Mouse (Mus musculus) forebrain, postnatal 0 days (tissue): ENCODE measurements around the gene Pcdh8. TPM values are rescaled to one million over a fixed set of nuclear protein-coding genes. Genes with fewer than 3 reads are reported as not detected.

Experiments
- ATAC-seq: fragments of 200-750 bp; cut with Nextera tagmentation; 2 replicates; pipeline ENCODE4 v1.8.0; 2017; ENCODE audit warnings: mild to moderate bottlenecking, moderate library complexity
- DNase-seq: peaks from one replicate; pipeline ENCODE4 v3.0.0-alpha.2; 2015
- H3K27ac ChIP-seq: fragments of 300-500 bp; sonication (generic); 2 replicates; pipeline ENCODE4 v1.5.1; 2014; ENCODE audit warnings: low read depth, mild to moderate bottlenecking, antibody characterized with exemption, low read length, moderate library complexity, mixed read lengths
- H3K27me3 ChIP-seq: fragments of 300-500 bp; sonication (generic); 2 replicates; pipeline ENCODE4 v1.6.1; 2014; ENCODE audit warnings: mild to moderate bottlenecking, low read length, mixed read lengths; ENCODE audit not compliant: insufficient read depth
- H3K36me3 ChIP-seq: fragments of 300-500 bp; sonication (generic); 2 replicates; pipeline ENCODE4 v1.6.1; 2014; ENCODE audit warnings: mild to moderate bottlenecking, moderate library complexity; ENCODE audit not compliant: insufficient read depth
- H3K4me1 ChIP-seq: fragments of 300-500 bp; sonication (generic); 2 replicates; pipeline ENCODE4 v1.6.1; 2014; ENCODE audit warnings: antibody characterized with exemption; ENCODE audit not compliant: insufficient read depth
- H3K4me2 ChIP-seq: fragments of 300-500 bp; sonication (generic); 2 replicates; pipeline ENCODE4 v1.6.1; 2014; ENCODE audit warnings: low read depth, mild to moderate bottlenecking, moderate library complexity
- H3K4me3 ChIP-seq: fragments of 300-500 bp; sonication (generic); 2 replicates; pipeline ENCODE4 v1.5.1; 2014; ENCODE audit warnings: low read depth, low read length, mixed read lengths
- H3K9ac ChIP-seq: fragments of 300-500 bp; sonication (generic); 2 replicates; pipeline ENCODE4 v1.6.1; 2014; ENCODE audit warnings: mild to moderate bottlenecking
- H3K9me3 ChIP-seq: fragments of 300-500 bp; sonication (generic); 2 replicates; pipeline ENCODE4 v1.6.1; 2016; ENCODE audit warnings: low read length
- CTCF ChIP-seq: sonication (generic); IDR thresholded peaks from 2 replicates; pipeline ENCODE4 v1.5.1; 2016; ENCODE audit warnings: antibody characterized with exemption, control low read depth, low read depth
- WGBS: fragments of 180-500 bp; shearing (Covaris S2); extraction: QIAGEN DNeasy Blood & Tissue Kit; methylation state at CpG from one replicate; pipeline ENCODE4 v1.1.7; 2014; 5-methylcytosine and 5-hydroxymethylcytosine counted together
- polyA plus RNA-seq: library from polyadenylated mRNA; unstranded; fragments of >200 nt; fragmentation: Nextera tagmentation; extraction: Ambion mirVana; gene quantifications from 2 replicates; pipeline ENCODE4 v1.2.1, GENCODE M21; 2015
- total RNA-seq: library from RNA; depleted of rRNA; stranded (reverse); fragments of >200 nt; gene quantifications from 2 replicates; pipeline ENCODE4 v1.2.3, GENCODE M21; 2014; rRNA removed

Pcdh8 gene
- total RNA-seq = 86.4 and 130 TPM in 2 replicates
- 41.8 and 51.5 TPM in 2 replicates for polyA plus RNA-seq

- WGBS = under 1% methylated on average over 30 of the region's 30 CpGs
- Histone ChIP-seq H3K27me3 (no peaks in the 10 kb centered on the region; the same call in 1 of the 2 replicates), H3K9me3 (no peaks in the 10 kb centered on the region), H3K4me3 (peak within 1 kb of the TSS; percentile 62), H3K27ac (peak within 1 kb of the TSS; percentile 94), H3K4me1 (peaks cover 22% of the 10 kb centered on the region), H3K4me2 (peak within 1 kb of the TSS; percentile 75), H3K9ac (peak within 1 kb of the TSS; percentile 65), H3K36me3 (0 out of 2 replicates have a peak, but pooled peaks cover 4% of the 10 kb centered on the region)
- peak; percentile 57 for TF ChIP-seq CTCF
- peak; percentile 93 for ATAC-seq
- peak; percentile 98 for DNase-seq
Measured at GRCm38 (mm10) chr14:79771094-79771535, at the start of gene Pcdh8. Gene Pcdh8, minus strand, starts transcription at chr14:79771312.

- ATAC-seq = no peak
- 45% methylated on average over 8 of the region's 8 CpGs for WGBS
- no peaks in the 10 kb centered on the region for H3K4me1 ChIP-seq
- H3K36me3 ChIP-seq = no peaks in the 10 kb centered on the region
- no peak overlapping the region for H3K9ac ChIP-seq
- no peak for DNase-seq
- no peaks in the 10 kb centered on the region for H3K27me3 ChIP-seq
- H3K9me3 ChIP-seq = no peaks in the 10 kb centered on the region
- no peak overlapping the region for H3K27ac ChIP-seq
- TF ChIP-seq CTCF = no peak
- H3K4me3 ChIP-seq = no peak overlapping the region
- no peak overlapping the region for H3K4me2 ChIP-seq
Measured at GRCm38 (mm10) chr14:79814709-79815108, 43.6 kb upstream of the Pcdh8 start.

GRCm38 (mm10) chr14:79814084-79814483 lies 43.0 kb upstream of the Pcdh8 start:
- WGBS = 23% methylated on average over 1 of the region's 1 CpGs
- no peaks in the 10 kb centered on the region for H3K9me3 ChIP-seq
- ATAC-seq (no peak), DNase-seq (no peak)
- H3K27me3 ChIP-seq = no peaks in the 10 kb centered on the region
- no peak overlapping the region for H3K27ac ChIP-seq
- no peaks in the 10 kb centered on the region for H3K36me3 ChIP-seq
- no peak overlapping the region for H3K4me2 ChIP-seq
- no peak overlapping the region for H3K4me3 ChIP-seq
- TF ChIP-seq CTCF = no peak
- no peaks in the 10 kb centered on the region for H3K4me1 ChIP-seq
- H3K9ac ChIP-seq = no peak overlapping the region

- Histone ChIP-seq H3K36me3 (no peaks in the 10 kb centered on the region), H3K4me2 (no peak overlapping the region), H3K27me3 (no peaks in the 10 kb centered on the region), H3K4me3 (no peak overlapping the region), H3K9me3 (no peaks in the 10 kb centered on the region), H3K9ac (no peak overlapping the region), H3K27ac (no peak overlapping the region), H3K4me1 (peaks cover 6% of the 10 kb centered on the region; the same call in 1 of the 2 replicates)
- WGBS = 39% methylated on average over 8 of the region's 8 CpGs
- no peak for TF ChIP-seq CTCF
- DNase-seq (peak; percentile 45), ATAC-seq (no peak; the same call in 1 of the 2 replicates)
Measured at GRCm38 (mm10) chr14:79793179-79793578, 22.1 kb upstream of the Pcdh8 start.

GRCm38 (mm10) chr14:79789535-79789934 lies 18.4 kb upstream of the Pcdh8 start:
- Histone ChIP-seq H3K4me1 (peaks cover 6% of the 10 kb centered on the region; the same call in 1 of the 2 replicates), H3K36me3 (no peaks in the 10 kb centered on the region), H3K27ac (no peak overlapping the region), H3K4me2 (no peak overlapping the region), H3K9ac (no peak overlapping the region), H3K27me3 (no peaks in the 10 kb centered on the region), H3K9me3 (no peaks in the 10 kb centered on the region), H3K4me3 (no peak overlapping the region)
- WGBS = 19% methylated on average over 4 of the region's 4 CpGs
- ATAC-seq = peak; percentile 59; the same call in 1 of the 2 replicates
- TF ChIP-seq CTCF = no peak
- DNase-seq = peak; percentile 41

GRCm38 (mm10) chr14:79788656-79789204 lies 17.6 kb upstream of the Pcdh8 start:
- H3K27ac ChIP-seq = no peak overlapping the region
- H3K4me2 ChIP-seq = no peak overlapping the region
- ATAC-seq (peak; percentile 58), DNase-seq (peak; percentile 42)
- H3K4me3 ChIP-seq = no peak overlapping the region
- WGBS = 52% methylated on average over 2 of the region's 2 CpGs
- no peak overlapping the region for H3K9ac ChIP-seq
- H3K9me3 ChIP-seq = no peaks in the 10 kb centered on the region
- H3K36me3 ChIP-seq = no peaks in the 10 kb centered on the region
- peaks cover 6% of the 10 kb centered on the region; the same call in 1 of the 2 replicates for H3K4me1 ChIP-seq
- no peak for TF ChIP-seq CTCF
- H3K27me3 ChIP-seq = no peaks in the 10 kb centered on the region

- 86% methylated on average over 6 of the region's 6 CpGs for WGBS
- H3K36me3 ChIP-seq = no peaks in the 10 kb centered on the region
- TF ChIP-seq CTCF = no peak
- no peaks in the 10 kb centered on the region for H3K27me3 ChIP-seq
- H3K27ac ChIP-seq = no peak overlapping the region
- no peak overlapping the region for H3K4me3 ChIP-seq
- peaks cover 6% of the 10 kb centered on the region; the same call in 1 of the 2 replicates for H3K4me1 ChIP-seq
- DNase-seq = no peak
- no peak for ATAC-seq
- H3K9ac ChIP-seq = no peak overlapping the region
- H3K9me3 ChIP-seq = no peaks in the 10 kb centered on the region
- H3K4me2 ChIP-seq = no peak overlapping the region
Measured at GRCm38 (mm10) chr14:79787918-79788317, 16.8 kb upstream of the Pcdh8 start.
